7 mouse cellular contexts compared by ENCODE assay signal in genomic region chr7:93079420-93079784, GRCm38 (mm10). TPM values are rescaled to one million over a fixed set of nuclear protein-coding genes. Genes with fewer than 3 reads are reported as not detected.
A peak's percentile ranks its signal among the peaks of the same experiment; 100 is the strongest.
DNase-seq lines count a peak whose midpoint lies in the region; ATAC-seq and TF ChIP-seq lines count a peak whose summit lies in the region.

No protein-coding gene starts in this region.

- DNase-seq in lung, embryonic 14.5 days: no peak
- no peak for DNase-seq in lung, postnatal 25 days (ENCODE audit: low spot score)
- DNase-seq in limb, embryonic 14.5 days (ENCODE audit: low spot score): no peak
- no peak for DNase-seq in right cerebral cortex, postnatal 4 days
- DNase-seq in adrenal gland, adult 2 months: no peak

- H3K36me3 ChIP-seq in lung, embryonic 14.5 days (ENCODE audit: insufficient read depth): no peaks in the 10 kb centered on the region
- H3K36me3 ChIP-seq in forebrain, embryonic 15.5 days: no peaks in the 10 kb centered on the region
- no peaks in the 10 kb centered on the region for H3K36me3 ChIP-seq in limb, embryonic 14.5 days (ENCODE audit: control insufficient read depth, insufficient read depth, low read length)
- H3K36me3 ChIP-seq in small intestine, adult 2 months (ENCODE audit: control insufficient read depth, insufficient read depth, low read length): no peaks in the 10 kb centered on the region

- peak; percentile 51 for ATAC-seq in lung, embryonic 14.5 days (ENCODE audit: insufficient read depth)
- peak; percentile 36 for ATAC-seq in forebrain, embryonic 15.5 days (replicated peaks)
- no peak for ATAC-seq in limb, embryonic 14.5 days (ENCODE audit: low FRiP score, low read depth)

- no peak overlapping the region for H3K27ac ChIP-seq in lung, embryonic 14.5 days (ENCODE audit: low read depth)
- peak overlapping the region; percentile 86; the same call in 1 of the 2 replicates for H3K27ac ChIP-seq in forebrain, embryonic 15.5 days (replicated peaks)
- peak overlapping the region; percentile 67; the same call in 1 of the 2 replicates for H3K27ac ChIP-seq in limb, embryonic 14.5 days (replicated peaks; ENCODE audit: low read depth, low read length)
- H3K27ac ChIP-seq in small intestine, adult 2 months (ENCODE audit: insufficient read depth, low read depth, low read length): no peak overlapping the region

- no peak for TF ChIP-seq POLR2A in limb, embryonic 14.5 days (IDR thresholded peaks at IDR 0.05; ENCODE audit: borderline replicate concordance, extremely low read depth, insufficient read depth, insufficient read length)
- no peak for TF ChIP-seq POLR2A in small intestine, adult 2 months (IDR thresholded peaks at IDR 0.05; ENCODE audit: low read depth, low read length)

- H3K9me3 ChIP-seq in lung, embryonic 14.5 days (ENCODE audit: low read depth, low read length): no peaks in the 10 kb centered on the region
- no peaks in the 10 kb centered on the region for H3K9me3 ChIP-seq in forebrain, embryonic 15.5 days
- H3K9me3 ChIP-seq in limb, embryonic 14.5 days (ENCODE audit: control insufficient read depth, low read length): no peaks in the 10 kb centered on the region

- 0 out of 2 replicates have a peak overlapping the region, but pooled peaks have one; percentile 20 for H3K9ac ChIP-seq in lung, embryonic 14.5 days
- peak overlapping the region; percentile 87 for H3K9ac ChIP-seq in forebrain, embryonic 15.5 days (replicated peaks)
- peak overlapping the region; percentile 78 for H3K9ac ChIP-seq in limb, embryonic 14.5 days (ENCODE audit: low read depth, low read length, severe bottlenecking)

- H3K27me3 ChIP-seq in lung, embryonic 14.5 days (ENCODE audit: insufficient read depth, low read length): peaks cover 23% of the 10 kb centered on the region; the same call in 1 of the 2 replicates
- no peaks in the 10 kb centered on the region for H3K27me3 ChIP-seq in forebrain, embryonic 15.5 days
- H3K27me3 ChIP-seq in limb, embryonic 14.5 days (ENCODE audit: control insufficient read depth, insufficient read depth, low read length): 0 out of 2 replicates have a peak, but pooled peaks cover 7% of the 10 kb centered on the region
- peaks cover 20% of the 10 kb centered on the region for H3K27me3 ChIP-seq in small intestine, adult 2 months (ENCODE audit: control insufficient read depth, insufficient read depth, low read length)

- H3K4me2 ChIP-seq in lung, embryonic 14.5 days: peak overlapping the region; percentile 81
- peak overlapping the region; percentile 79 for H3K4me2 ChIP-seq in forebrain, embryonic 15.5 days (replicated peaks)
- peak overlapping the region; percentile 86 for H3K4me2 ChIP-seq in limb, embryonic 14.5 days (replicated peaks; ENCODE audit: low read depth, low read length, severe bottlenecking)

- peak overlapping the region; percentile 56 for H3K4me3 ChIP-seq in lung, embryonic 14.5 days (ENCODE audit: low read depth, low read length)
- peak overlapping the region; percentile 86 for H3K4me3 ChIP-seq in forebrain, embryonic 15.5 days
- peak overlapping the region; percentile 70 for H3K4me3 ChIP-seq in limb, embryonic 14.5 days (replicated peaks; ENCODE audit: low read length)
- peak overlapping the region; percentile 56 for H3K4me3 ChIP-seq in small intestine, adult 2 months (ENCODE audit: low read depth, low read length)

- no peak for TF ChIP-seq CTCF in lung, embryonic 14.5 days (IDR thresholded peaks at IDR 0.05; ENCODE audit: low read depth)
- no peak for TF ChIP-seq CTCF in small intestine, adult 2 months (IDR thresholded peaks at IDR 0.05; ENCODE audit: extremely low read depth, insufficient read length, insufficient replicate concordance, low read depth, low read length)

- H3K4me1 ChIP-seq in lung, embryonic 14.5 days (ENCODE audit: insufficient read depth): no peaks in the 10 kb centered on the region
- H3K4me1 ChIP-seq in forebrain, embryonic 15.5 days: peaks cover 37% of the 10 kb centered on the region
- peaks cover 14% of the 10 kb centered on the region for H3K4me1 ChIP-seq in limb, embryonic 14.5 days (ENCODE audit: control insufficient read depth, insufficient read depth, low read length)
- H3K4me1 ChIP-seq in small intestine, adult 2 months (ENCODE audit: control insufficient read depth, insufficient read depth, insufficient read length, low read length): 0 out of 2 replicates have a peak, but pooled peaks cover 4% of the 10 kb centered on the region

- 27% methylated on average over 7 of the region's 7 CpGs for WGBS in lung, embryonic 14.5 days
- WGBS in forebrain, embryonic 15.5 days: 10% methylated on average over 7 of the region's 7 CpGs
- WGBS in limb, embryonic 14.5 days: 23% methylated on average over 7 of the region's 7 CpGs
- WGBS in small intestine, adult 2 months: 35% methylated on average over 7 of the region's 7 CpGs

RNA-seq across cellular contexts. Expression of gene Fam181b, which starts 0.3 kb away (rescaled TPM):
- polyA plus RNA-seq in lung, embryonic 14.5 days (2014; fragmentation: Nextera tagmentation; extraction: Ambion mirVana): 4.3 and 4.4 TPM in 2 replicates
- polyA plus RNA-seq in forebrain, embryonic 15.5 days (2015; fragmentation: Nextera tagmentation; extraction: Ambion mirVana): 33.6 and 35.6 TPM in 2 replicates
- 7.6 and 10.7 TPM in 2 replicates for polyA plus RNA-seq in limb, embryonic 14.5 days (2012; rRNA removed)
- 9.9 and 12.0 TPM in 2 replicates for polyA plus RNA-seq in limb, embryonic 14.5 days (2014; fragmentation: Nextera tagmentation; extraction: Ambion mirVana)
- 0.18 and 0.25 TPM in 2 replicates for polyA plus RNA-seq in small intestine, adult 2 months (2012; rRNA removed)
- 1 to 10 TPM; 1.4 to 6.3 TPM for total RNA-seq in adrenal gland, adult 2 months (2021)
- polyA plus RNA-seq in adrenal gland, adult 2 months (2012; rRNA removed): 10.8 and 19.8 TPM in 2 replicates

Comparison
In these comparisons a context has a peak if more than half of its experiments do, and no peak if none do; other contexts are left out.
1. H3K27ac ChIP-seq: peak in forebrain, embryonic 15.5 days (single experiment) and limb, embryonic 14.5 days (single experiment); none in lung, embryonic 14.5 days (single experiment) and small intestine, adult 2 months (single experiment).
2. H3K9ac ChIP-seq: peak in every context shown above with its lines; median percentile 87 in forebrain, embryonic 15.5 days; 78 in limb, embryonic 14.5 days; 20 in lung, embryonic 14.5 days.
3. Peak in every context shown above with its lines, with median percentiles within 50 percentile points of each other: H3K4me2 ChIP-seq and H3K4me3 ChIP-seq.